In genomic region chr13:71327802-71328753, GRCm38 (mm10) we compare ENCODE assay signal across 26 mouse cellular contexts.
DNase-seq lines count a peak whose midpoint lies in the region; ATAC-seq and TF ChIP-seq lines count a peak whose summit lies in the region.
"Had no signal": no experiment of that assay in that cellular context is flagged by ENCODE, and none has a peak within 500 bp of the region (broad histone marks: within the 10 kb centered on the region; RNA-seq: fewer than 3 reads in every experiment).

No protein-coding gene starts in this region.

- H3K4me2 ChIP-seq in heart, embryonic 16.5 days (ENCODE audit: low read depth, low read length) = no peak overlapping the region
- no peak overlapping the region for H3K4me2 ChIP-seq in heart, embryonic 11.5 days
- no peak overlapping the region for H3K4me2 ChIP-seq in lung, postnatal 0 days (replicated peaks; ENCODE audit: low read depth, low read length)
- peak overlapping the region; percentile 39 for H3K4me2 ChIP-seq in myocyte (ENCODE audit: low read depth)
- H3K4me2 ChIP-seq: embryonic facial prominence, embryonic 13.5 days; kidney, embryonic 15.5 days; midbrain, embryonic 11.5 days; neural tube, embryonic 12.5 days had no signal

- WGBS in heart, embryonic 10.5 days = 45% methylated on average over 4 of the region's 4 CpGs
- WGBS in heart, embryonic 16.5 days = 38% methylated on average over 4 of the region's 4 CpGs
- WGBS in heart, embryonic 11.5 days (ENCODE audit: insufficient replicate concordance) = 44% methylated on average over 4 of the region's 4 CpGs
- WGBS in lung, postnatal 0 days = 41% methylated on average over 4 of the region's 4 CpGs

- peak; percentile 72; the same call in 1 of the 2 replicates for ATAC-seq in heart, embryonic 16.5 days (replicated peaks; ENCODE audit: extremely low read depth, insufficient read depth, low FRiP score)
- no peak for ATAC-seq in heart, embryonic 11.5 days (replicated peaks; ENCODE audit: insufficient number of reproducible peaks, low FRiP score, low TSS enrichment)
- peak; percentile 73 for ATAC-seq in lung, postnatal 0 days
- ATAC-seq: forebrain, embryonic 16.5 days; hindbrain, embryonic 16.5 days; midbrain, embryonic 16.5 days had no signal

- no peak overlapping the region for H3K4me3 ChIP-seq in heart, embryonic 10.5 days
- no peak overlapping the region for H3K4me3 ChIP-seq in heart, embryonic 16.5 days (ENCODE audit: low read length)
- H3K4me3 ChIP-seq in heart, embryonic 11.5 days (ENCODE audit: low read depth, low read length) = no peak overlapping the region
- no peak overlapping the region for H3K4me3 ChIP-seq in lung, postnatal 0 days (ENCODE audit: low read depth, low read length)
- no peak overlapping the region for H3K4me3 ChIP-seq in myocyte
- H3K4me3 ChIP-seq: embryonic facial prominence, embryonic 13.5 days; kidney, embryonic 15.5 days; neural tube, embryonic 12.5 days had no signal

- H3ac ChIP-seq in myocyte (ENCODE audit: control insufficient read depth, insufficient read length) = no peak overlapping the region

- intact Hi-C loops in heart, postnatal 14 days (cut with DNase I) = no loop called here

- no peak for TF ChIP-seq CTCF in lung, postnatal 0 days (IDR thresholded peaks at IDR 0.05)

- DNase-seq in heart, embryonic 10.5 days (ENCODE audit: low spot score) = no peak
- no peak for DNase-seq in heart, postnatal 14 days
- peak; percentile 59 for DNase-seq in lung, postnatal 0 days (ENCODE audit: low spot score)
- no peak for DNase-seq in lung, adult 18-20 months
- DNase-seq in gastrocnemius, adult 18-20 months (ENCODE audit: low spot score) = no peak
- DNase-seq: adrenal gland, postnatal 25 days; cerebellum, adult 18-20 months; cerebellum, postnatal 10 days; kidney, adult 18-20 months; kidney, postnatal 25 days; liver; lung, postnatal 14 days; right cerebral cortex, adult 18-20 months; spleen, adult 18-20 months; thymus, adult 2 months had no signal

- H3K27me3 ChIP-seq in heart, embryonic 10.5 days (ENCODE audit: insufficient read depth, poor library complexity, severe bottlenecking) = no peaks in the 10 kb centered on the region
- H3K27me3 ChIP-seq in heart, embryonic 16.5 days (ENCODE audit: control insufficient read depth, insufficient read depth, low read length) = no peaks in the 10 kb centered on the region
- H3K27me3 ChIP-seq in heart, embryonic 11.5 days (ENCODE audit: control insufficient read depth, insufficient read depth, low read length) = no peaks in the 10 kb centered on the region
- H3K27me3 ChIP-seq in lung, postnatal 0 days (replicated peaks; ENCODE audit: insufficient read depth, low read length) = no peaks in the 10 kb centered on the region
- H3K27me3 ChIP-seq in myocyte (ENCODE audit: control insufficient read depth, insufficient read depth, insufficient read length) = no peaks in the 10 kb centered on the region
- H3K27me3 ChIP-seq: embryonic facial prominence, embryonic 13.5 days; kidney, embryonic 15.5 days; neural tube, embryonic 12.5 days had no signal

- H3K79me2 ChIP-seq in myocyte (ENCODE audit: control insufficient read depth, insufficient read depth) = no peaks in the 10 kb centered on the region

- no peaks in the 10 kb centered on the region for H3K36me3 ChIP-seq in heart, embryonic 10.5 days
- no peaks in the 10 kb centered on the region for H3K36me3 ChIP-seq in heart, embryonic 16.5 days (ENCODE audit: control insufficient read depth, insufficient read depth)
- no peaks in the 10 kb centered on the region for H3K36me3 ChIP-seq in heart, embryonic 11.5 days (ENCODE audit: control insufficient read depth, insufficient read depth, low read length)
- H3K36me3 ChIP-seq in lung, postnatal 0 days (ENCODE audit: insufficient read depth, low read length) = no peaks in the 10 kb centered on the region
- no peaks in the 10 kb centered on the region for H3K36me3 ChIP-seq in myocyte (ENCODE audit: control insufficient read depth, insufficient read depth)
- H3K36me3 ChIP-seq: embryonic facial prominence, embryonic 13.5 days; kidney, embryonic 15.5 days; neural tube, embryonic 12.5 days had no signal

- no peak for TF ChIP-seq POLR2A in myocyte (IDR thresholded peaks at IDR 0.05; ENCODE audit: insufficient read length, low read depth)

- H3K9me3 ChIP-seq in heart, embryonic 10.5 days = no peaks in the 10 kb centered on the region
- H3K9me3 ChIP-seq in heart, embryonic 16.5 days (replicated peaks; ENCODE audit: control insufficient read depth, low read length) = no peaks in the 10 kb centered on the region
- H3K9me3 ChIP-seq in heart, embryonic 11.5 days (replicated peaks; ENCODE audit: control insufficient read depth, low read length) = no peaks in the 10 kb centered on the region
- H3K9me3 ChIP-seq in lung, postnatal 0 days (ENCODE audit: low read length) = no peaks in the 10 kb centered on the region
- H3K9me3 ChIP-seq: embryonic facial prominence, embryonic 13.5 days; kidney, embryonic 15.5 days; neural tube, embryonic 12.5 days had no signal

- H3K4me1 ChIP-seq in heart, embryonic 10.5 days = peaks cover 10% of the 10 kb centered on the region; the same call in 1 of the 2 replicates
- peaks cover 6% of the 10 kb centered on the region for H3K4me1 ChIP-seq in heart, embryonic 16.5 days (ENCODE audit: control insufficient read depth, insufficient read depth, low read length)
- H3K4me1 ChIP-seq in heart, embryonic 11.5 days (ENCODE audit: control insufficient read depth, insufficient read depth, low read length) = peaks cover 6% of the 10 kb centered on the region; the same call in 1 of the 2 replicates
- H3K4me1 ChIP-seq in lung, postnatal 0 days (ENCODE audit: insufficient read depth, low read depth, low read length) = no peaks in the 10 kb centered on the region
- H3K4me1 ChIP-seq: embryonic facial prominence, embryonic 13.5 days; kidney, embryonic 15.5 days; neural tube, embryonic 12.5 days had no signal

- TF ChIP-seq EP300 in lung, postnatal 0 days (IDR thresholded peaks at IDR 0.05) = no peak

- H3K27ac ChIP-seq in heart, embryonic 10.5 days = 0 out of 2 replicates have a peak overlapping the region, but pooled peaks have one; percentile 22
- peak overlapping the region; percentile 41; the same call in 1 of the 2 replicates for H3K27ac ChIP-seq in heart, embryonic 16.5 days (ENCODE audit: low read length)
- no peak overlapping the region; the same call in 1 of the 2 replicates for H3K27ac ChIP-seq in heart, embryonic 11.5 days (ENCODE audit: low read depth, low read length)
- H3K27ac ChIP-seq in lung, postnatal 0 days (ENCODE audit: low read length) = no peak overlapping the region
- H3K27ac ChIP-seq: embryonic facial prominence, embryonic 13.5 days; kidney, embryonic 15.5 days; liver, embryonic 14.5 days; neural tube, embryonic 12.5 days had no signal

- no peak overlapping the region for H3K9ac ChIP-seq in heart, embryonic 16.5 days (ENCODE audit: low read length)
- no peak overlapping the region for H3K9ac ChIP-seq in heart, embryonic 11.5 days (ENCODE audit: low read depth, low read length)
- no peak overlapping the region for H3K9ac ChIP-seq in lung, postnatal 0 days (replicated peaks; ENCODE audit: low read depth)
- H3K9ac ChIP-seq: embryonic facial prominence, embryonic 13.5 days; kidney, embryonic 15.5 days; liver, embryonic 14.5 days; neural tube, embryonic 12.5 days had no signal

TF ChIP-seq in myocyte, 11 proteins besides CTCF, POLR2A, EP300 and RAD21:
- TF ChIP-seq MYOD1 (IDR thresholded peaks at IDR 0.05; ENCODE audit: control insufficient read depth in 1 of 3, insufficient read length in 2 of 3, low read depth in 2 of 3) (peak; percentile 46 to 98 (median 94)), TCF12 (IDR thresholded peaks at IDR 0.05; ENCODE audit: insufficient read depth, poor library complexity, severe bottlenecking) (peak; percentile 73), E2F4 (IDR thresholded peaks at IDR 0.05; ENCODE audit: insufficient read depth) (no peak), CEBPB (IDR thresholded peaks at IDR 0.05; ENCODE audit: insufficient read depth, poor library complexity, severe bottlenecking) (no peak), MYOG (IDR thresholded peaks at IDR 0.05; ENCODE audit: control insufficient read depth in 1 of 3, insufficient read depth in 1 of 3, insufficient read length in 2 of 3, low read depth in 2 of 3) (peak; percentile 71 to 98 (median 96)), MAX (IDR thresholded peaks at IDR 0.05; ENCODE audit: low read depth) (no peak), SRF (IDR thresholded peaks at IDR 0.05; ENCODE audit: control insufficient read depth, insufficient read length, low read depth) (peak; percentile 61), REST (IDR thresholded peaks at IDR 0.05; ENCODE audit: insufficient read depth, insufficient read length) (no peak), USF1 (IDR thresholded peaks at IDR 0.05; ENCODE audit: low read depth) (no peak), TCF3 (IDR thresholded peaks at IDR 0.05; ENCODE audit: insufficient read length, low read depth) (peak; percentile 90), POLR2AphosphoS2 (IDR thresholded peaks at IDR 0.05; ENCODE audit: insufficient read length, low read depth) (no peak)

Comparison
In these comparisons a context has a peak if more than half of its experiments do, and no peak if none do; other contexts are left out.
1. H3K27ac ChIP-seq: peak in heart, embryonic 10.5 days (single experiment) and heart, embryonic 16.5 days (single experiment); none in heart, embryonic 11.5 days (single experiment) and lung, postnatal 0 days (single experiment).